Mouse (Mus musculus) limb, embryonic 11.5 days (tissue): Measurements from ENCODE around the gene Amfr. TPM values are rescaled to one million over a fixed set of nuclear protein-coding genes. Genes with fewer than 3 reads are reported as not detected.

Source experiments
- ATAC-seq: fragments of 200-750 bp; cut with Nextera tagmentation; 2 replicates; pipeline ENCODE4 v1.8.0; 2017; ENCODE audit warnings: low read depth; ENCODE audit not compliant: insufficient number of reproducible peaks, low FRiP score, low TSS enrichment
- DNase-seq: peaks from one replicate; pipeline ENCODE4 v3.0.0-alpha.2; 2015; ENCODE audit warnings: low spot score
- H3K27ac ChIP-seq: fragments of 300-500 bp; sonication (generic); replicated peaks from 2 replicates; pipeline ENCODE4 v1.5.1; 2014; ENCODE audit warnings: low read depth, mild to moderate bottlenecking, low read length
- H3K27me3 ChIP-seq: fragments of 300-500 bp; sonication (generic); 2 replicates; pipeline ENCODE4 v1.6.1; 2014; ENCODE audit warnings: mild to moderate bottlenecking, low read length, mixed read lengths; ENCODE audit not compliant: control insufficient read depth, insufficient read depth
- H3K36me3 ChIP-seq: fragments of 300-500 bp; sonication (generic); 2 replicates; pipeline ENCODE4 v1.6.1; 2014; ENCODE audit warnings: mild to moderate bottlenecking, low read length, moderate library complexity, mixed read lengths; ENCODE audit not compliant: control insufficient read depth, insufficient read depth
- H3K4me1 ChIP-seq: fragments of 300-500 bp; sonication (generic); 2 replicates; pipeline ENCODE4 v1.6.1; 2014; ENCODE audit warnings: low read length, mixed read lengths; ENCODE audit not compliant: control insufficient read depth, insufficient read depth
- H3K4me2 ChIP-seq: fragments of 300-500 bp; sonication (generic); 2 replicates; pipeline ENCODE4 v1.6.1; 2014; ENCODE audit warnings: low read depth, mild to moderate bottlenecking, moderate library complexity; ENCODE audit not compliant: severe bottlenecking
- H3K4me3 ChIP-seq: fragments of 300-500 bp; sonication (generic); 2 replicates; pipeline ENCODE4 v1.5.1; 2014; ENCODE audit warnings: low read depth, low read length
- H3K9ac ChIP-seq: fragments of 300-500 bp; sonication (generic); 2 replicates; pipeline ENCODE4 v1.6.1; 2014; ENCODE audit warnings: mild to moderate bottlenecking, low read length
- H3K9me3 ChIP-seq: fragments of 300-500 bp; sonication (generic); 2 replicates; pipeline ENCODE4 v1.6.1; 2016; ENCODE audit warnings: low read length; ENCODE audit not compliant: control insufficient read depth
- WGBS: fragments of 180-500 bp; shearing (Covaris S2); extraction: QIAGEN DNeasy Blood & Tissue Kit; methylation state at CpG from one replicate; pipeline ENCODE4 v1.1.7; 2014; 5-methylcytosine and 5-hydroxymethylcytosine counted together
- polyA plus RNA-seq: library from polyadenylated mRNA; unstranded; fragments of >200 nt; fragmentation: Nextera tagmentation; extraction: Ambion mirVana; gene quantifications from 2 replicates; pipeline ENCODE4 v1.2.1, GENCODE M21; 2014

Gene Amfr
- polyA plus RNA-seq, 1 experiment from 2014 or later = 37.3 TPM

GRCm38 (mm10) chr8:93974602-93975186 is 37.9 kb downstream of the Amfr start:
- ATAC-seq (no peak), DNase-seq (no peak)
- Histone ChIP-seq H3K4me1 (no peaks in the 10 kb centered on the region; the same call in 1 of the 2 replicates), H3K9me3 (no peaks in the 10 kb centered on the region), H3K9ac (no peak overlapping the region), H3K27me3 (no peaks in the 10 kb centered on the region), H3K36me3 (peaks cover 26% of the 10 kb centered on the region), H3K4me2 (no peak overlapping the region), H3K27ac (no peak overlapping the region), H3K4me3 (no peak overlapping the region)
- WGBS = 87% methylated on average over 11 of the region's 11 CpGs

- Histone ChIP-seq H3K27me3 (no peaks in the 10 kb centered on the region), H3K4me3 (no peak overlapping the region), H3K9me3 (no peaks in the 10 kb centered on the region), H3K4me2 (no peak overlapping the region), H3K27ac (no peak overlapping the region), H3K36me3 (peaks cover 26% of the 10 kb centered on the region), H3K9ac (no peak overlapping the region), H3K4me1 (no peaks in the 10 kb centered on the region; the same call in 1 of the 2 replicates)
- WGBS = 95% methylated on average over 13 of the region's 13 CpGs
- no peak for DNase-seq
- ATAC-seq = no peak
These were observed 38.7 kb downstream of the Amfr start for GRCm38 (mm10) chr8:93973831-93974375.

GRCm38 (mm10) chr8:93972971-93973734 is 39.5 kb downstream of the Amfr start:
- DNase-seq = no peak
- peaks cover 26% of the 10 kb centered on the region for H3K36me3 ChIP-seq

GRCm38 (mm10) chr8:93972211-93972610 is 40.4 kb downstream of the Amfr start:
- no peak for DNase-seq

More at GRCm38 (mm10) chr8:93972971-93973734, 39.5 kb downstream of the Amfr start:
- no peak overlapping the region for H3K27ac ChIP-seq
- no peak overlapping the region for H3K9ac ChIP-seq
- no peak overlapping the region for H3K4me3 ChIP-seq
- 90% methylated on average over 14 of the region's 14 CpGs for WGBS
- no peaks in the 10 kb centered on the region; the same call in 1 of the 2 replicates for H3K4me1 ChIP-seq
- no peaks in the 10 kb centered on the region for H3K9me3 ChIP-seq
- no peaks in the 10 kb centered on the region for H3K27me3 ChIP-seq
- ATAC-seq = no peak
- H3K4me2 ChIP-seq = no peak overlapping the region

GRCm38 (mm10) chr8:93971451-93971850 is 41.2 kb downstream of the Amfr start:
- ATAC-seq = no peak
- Histone ChIP-seq H3K36me3 (peaks cover 23% of the 10 kb centered on the region), H3K4me1 (no peaks in the 10 kb centered on the region; the same call in 1 of the 2 replicates), H3K9ac (no peak overlapping the region), H3K27ac (no peak overlapping the region), H3K4me3 (no peak overlapping the region), H3K9me3 (no peaks in the 10 kb centered on the region), H3K27me3 (no peaks in the 10 kb centered on the region), H3K4me2 (no peak overlapping the region)
- DNase-seq = no peak
- WGBS = 89% methylated on average over 10 of the region's 10 CpGs

More at GRCm38 (mm10) chr8:93972211-93972610, 40.4 kb downstream of the Amfr start:
- Histone ChIP-seq H3K27ac (no peak overlapping the region), H3K36me3 (peaks cover 23% of the 10 kb centered on the region), H3K4me1 (no peaks in the 10 kb centered on the region; the same call in 1 of the 2 replicates), H3K27me3 (no peaks in the 10 kb centered on the region), H3K9ac (no peak overlapping the region), H3K4me2 (no peak overlapping the region), H3K4me3 (no peak overlapping the region), H3K9me3 (no peaks in the 10 kb centered on the region)
- WGBS = 87% methylated on average over 5 of the region's 5 CpGs
- no peak for ATAC-seq

GRCm38 (mm10) chr8:93969626-93970340 is 42.9 kb downstream of the Amfr start:
- Histone ChIP-seq H3K9ac (no peak overlapping the region), H3K4me2 (no peak overlapping the region), H3K36me3 (peaks cover 15% of the 10 kb centered on the region), H3K9me3 (no peaks in the 10 kb centered on the region), H3K4me3 (no peak overlapping the region), H3K27me3 (no peaks in the 10 kb centered on the region), H3K27ac (no peak overlapping the region), H3K4me1 (no peaks in the 10 kb centered on the region; the same call in 1 of the 2 replicates)
- 69% methylated on average over 7 of the region's 7 CpGs for WGBS
- no peak for ATAC-seq
- DNase-seq = no peak

- no peak for DNase-seq
- Histone ChIP-seq H3K9ac (no peak overlapping the region), H3K4me1 (no peaks in the 10 kb centered on the region; the same call in 1 of the 2 replicates), H3K27me3 (no peaks in the 10 kb centered on the region), H3K36me3 (peaks cover 7% of the 10 kb centered on the region), H3K4me3 (no peak overlapping the region), H3K27ac (no peak overlapping the region), H3K4me2 (no peak overlapping the region), H3K9me3 (no peaks in the 10 kb centered on the region)
- 65% methylated on average over 6 of the region's 6 CpGs for WGBS
- ATAC-seq = peak; percentile 60; the same call in 1 of the 2 replicates
These were observed 44.3 kb downstream of the Amfr start for GRCm38 (mm10) chr8:93968293-93968692.

- H3K9ac ChIP-seq = no peak overlapping the region
- H3K27me3 ChIP-seq = no peaks in the 10 kb centered on the region
- no peaks in the 10 kb centered on the region for H3K9me3 ChIP-seq
These were observed 51.7 kb downstream of the Amfr start for GRCm38 (mm10) chr8:93960909-93961308.

More at GRCm38 (mm10) chr8:93960909-93961308, 51.7 kb downstream of the Amfr start:
- WGBS = 87% methylated on average over 6 of the region's 6 CpGs
- no peaks in the 10 kb centered on the region for H3K36me3 ChIP-seq
- no peaks in the 10 kb centered on the region for H3K4me1 ChIP-seq
- ATAC-seq = no peak
- no peak overlapping the region for H3K4me2 ChIP-seq
- H3K4me3 ChIP-seq = no peak overlapping the region
- no peak overlapping the region for H3K27ac ChIP-seq
- no peak for DNase-seq
